Mouse (Mus musculus) spleen, adult 2 months (tissue): ENCODE data around the gene Apobec4.

ENCODE experiments used
- CTCF ChIP-seq: fragments of 200-500 bp; IDR thresholded peaks from 2 replicates; pipeline ENCODE4 v1.5.1; 2011; ENCODE audit warnings: mild to moderate bottlenecking, inconsistent platforms; ENCODE audit not compliant: insufficient read depth, insufficient read length, insufficient replicate concordance; ENCODE audit errors: extremely low read depth
- POLR2A ChIP-seq: fragments of 200-500 bp; IDR thresholded peaks from 2 replicates; pipeline ENCODE4 v1.6.1; 2011; ENCODE audit warnings: low read depth, low read length, inconsistent platforms

DNA sequence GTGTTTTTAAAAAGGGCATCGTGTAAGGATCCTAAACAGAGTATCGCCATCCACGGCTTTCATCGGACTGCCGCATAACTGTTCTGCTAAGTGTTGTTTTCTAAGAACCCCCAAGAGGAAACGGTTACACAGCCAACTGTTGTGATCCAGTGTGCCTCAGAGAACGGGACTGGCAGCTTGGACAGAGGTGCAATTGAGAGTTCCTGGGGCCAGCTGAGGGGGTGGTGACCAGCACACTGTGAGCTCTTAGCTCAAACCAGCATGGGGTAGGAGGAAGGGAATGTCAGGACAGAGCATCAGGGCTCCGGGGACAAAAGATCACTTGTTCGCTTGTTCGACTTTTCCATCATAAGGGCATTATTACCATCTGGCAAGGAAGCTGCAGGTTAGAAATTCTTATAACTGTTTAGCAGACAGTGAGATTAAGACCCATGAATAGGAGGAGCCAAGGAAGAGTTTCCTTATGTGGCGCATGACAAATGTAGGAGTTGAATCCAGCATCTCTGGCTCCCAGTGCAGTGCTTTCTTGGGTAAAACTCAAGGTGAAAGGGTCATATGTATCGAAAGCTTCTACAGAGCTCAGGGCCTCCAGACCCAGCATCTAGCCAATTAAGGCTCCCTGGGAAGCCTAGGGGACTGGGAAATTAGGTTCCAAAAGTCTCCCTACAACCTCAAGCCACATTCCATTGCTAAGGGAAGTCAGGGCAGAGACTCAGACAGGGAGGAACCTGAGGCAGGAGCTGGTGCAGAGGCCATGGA is 42.6 kb downstream of the Apobec4 start:
- no peak for TF ChIP-seq CTCF
- TF ChIP-seq POLR2A = no peak
